Mouse (Mus musculus) regulatory T cell (primary cell): ENCODE results near the gene Il2rg.

Experiments
- in situ Hi-C: fragments of 300-600 bp; cut with MboI, MseI; formaldehyde crosslinking; loops from one replicate; pipeline ENCODE4 v1.15.1; 2025; ENCODE audit warnings: high pct_unique_total_duplicates

Il2rg gene

GRCm38 (mm10) chrX:101263892-101264291, 4.2 kb downstream of the Il2rg start, which contains the start of gene Gm614:
Gene Gm614 (minus strand): TSS chrX:101263992.
- in situ Hi-C loops, result no loop called here

DNA sequence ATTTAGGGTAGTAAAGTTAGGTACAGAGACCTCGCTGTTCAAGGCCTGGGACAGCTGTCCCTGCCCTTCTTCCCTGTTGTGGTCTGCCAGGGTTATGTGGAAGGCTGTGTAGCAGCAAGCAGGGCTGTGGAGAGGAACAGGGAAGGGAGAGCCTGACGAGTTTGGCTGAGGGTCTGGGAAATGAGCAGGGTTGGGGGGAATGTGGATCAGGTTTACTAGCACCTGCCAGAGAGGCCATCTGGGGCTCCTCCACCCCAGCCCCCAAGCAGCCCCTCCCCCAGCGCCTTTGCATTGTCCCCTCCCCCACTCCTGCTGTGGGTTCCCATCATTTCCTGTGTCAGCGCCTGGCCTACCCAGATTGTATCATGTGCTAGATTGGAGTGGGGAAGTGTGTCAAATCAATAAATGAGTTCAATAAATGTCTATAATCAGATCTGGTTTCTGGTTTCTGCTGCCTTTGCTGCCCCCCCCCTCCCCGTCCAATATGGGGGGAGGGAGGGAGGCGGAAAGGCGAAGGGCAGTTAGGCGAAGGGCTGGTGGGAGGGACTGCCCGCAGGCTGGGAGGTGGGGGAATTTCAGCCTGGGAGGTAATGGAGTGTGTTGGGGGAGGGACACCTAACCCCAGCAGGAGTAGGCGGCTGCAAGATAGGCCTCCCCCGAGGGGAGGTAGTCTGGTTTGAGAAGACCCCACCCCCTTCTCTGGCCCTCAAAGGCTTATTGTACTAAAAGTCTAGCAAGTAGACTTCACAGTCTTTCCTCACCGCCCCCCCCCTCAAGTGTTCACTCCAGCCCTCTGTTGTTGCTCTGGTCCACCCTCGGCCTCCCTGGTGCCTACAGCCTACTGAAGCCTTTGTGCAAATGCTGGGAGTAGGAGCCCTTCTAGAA, 7.4 kb downstream of the Il2rg start:
- in situ Hi-C loops, result no loop called here

- in situ Hi-C loops, result no loop called here
These were observed 11.5 kb downstream of the Il2rg start for GRCm38 (mm10) chrX:101256603-101257002.

DNA sequence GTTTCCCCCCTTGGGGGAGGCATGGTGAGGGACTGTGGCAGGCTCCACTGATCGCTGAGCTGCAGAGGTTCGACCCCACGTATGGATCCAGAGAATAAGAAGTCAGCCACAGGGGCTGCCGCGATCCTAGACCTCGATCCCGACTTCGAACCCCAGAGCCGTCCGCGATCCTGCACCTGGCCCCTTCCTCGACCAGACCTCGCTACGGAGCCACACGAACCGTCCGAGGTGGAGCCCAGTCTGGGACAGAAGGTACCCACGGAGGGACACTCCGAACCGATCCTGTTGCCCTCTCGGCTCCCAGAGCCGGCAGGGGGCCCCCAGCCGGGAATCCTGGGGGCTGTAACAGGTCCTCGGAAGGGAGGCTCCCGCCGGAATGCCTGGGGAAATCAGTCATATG, 13.3 kb downstream of the Il2rg start:
- in situ Hi-C loops, result no loop called here

DNA sequence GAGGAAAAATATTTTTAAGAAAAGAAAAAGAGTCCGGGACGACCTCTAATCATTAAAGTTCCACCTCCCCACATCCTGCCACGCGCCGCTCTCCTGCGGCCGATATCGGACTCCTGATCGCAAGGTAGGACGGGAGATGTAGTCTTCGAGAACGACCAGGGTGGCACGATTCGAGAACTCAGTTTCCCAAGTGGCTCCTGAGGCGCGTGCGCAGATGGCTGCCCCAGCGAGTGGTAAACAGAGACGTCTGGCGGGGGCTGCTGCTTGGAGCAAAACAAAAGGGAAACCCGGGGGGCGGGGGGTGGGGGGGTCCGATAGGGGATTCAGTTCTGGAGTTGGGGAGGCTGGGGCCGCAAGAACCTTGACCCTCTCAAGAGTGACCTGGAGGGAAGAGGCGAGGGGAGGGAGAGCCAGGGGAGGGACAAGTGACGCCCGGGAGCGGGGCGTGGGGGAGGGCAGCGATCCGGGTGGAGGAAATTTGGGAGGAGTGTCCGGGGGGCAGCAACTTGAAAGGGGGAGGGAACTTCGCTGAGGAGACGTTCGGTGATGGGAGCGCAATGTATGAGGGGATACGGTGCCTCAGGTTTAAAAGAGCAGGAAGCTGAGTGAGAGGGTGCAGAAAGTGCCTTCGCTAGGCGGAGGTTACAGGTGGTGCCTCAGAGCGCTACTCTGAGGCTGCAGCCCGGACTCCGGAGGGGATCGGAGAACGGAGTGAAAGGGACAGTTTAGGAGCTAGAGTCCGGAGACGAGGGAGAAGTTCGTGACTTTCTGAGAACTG, 13.9 kb downstream of the Il2rg start, which contains the start of gene Foxo4:
Gene Foxo4 (plus strand): TSS at position 577 of the 778 bp plus-strand sequence.
- in situ Hi-C loops, result no loop called here

- in situ Hi-C loops, result no loop called here
These were observed 23.0 kb downstream of the Il2rg start for GRCm38 (mm10) chrX:101245011-101245410.

DNA sequence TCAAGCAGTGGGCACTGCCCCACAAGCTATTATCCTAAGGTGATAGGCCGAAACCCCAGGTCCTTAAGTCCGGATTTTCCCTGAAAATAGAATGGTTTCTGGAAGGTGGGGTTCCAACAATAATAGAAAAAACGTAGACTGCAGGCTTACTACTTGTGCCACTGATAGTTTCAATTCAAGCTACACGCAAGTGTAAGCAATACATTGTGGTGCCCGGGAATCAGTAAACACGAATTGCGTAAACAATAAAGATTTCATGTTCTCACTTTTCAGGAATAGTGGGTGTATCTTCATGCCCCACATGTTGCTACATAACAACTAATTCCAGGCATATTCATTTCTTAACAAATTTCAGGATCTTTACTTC, 45.3 kb downstream of the Il2rg start:
- in situ Hi-C loops, result no loop called here

- in situ Hi-C loops, result no loop called here
These were observed 45.9 kb downstream of the Il2rg start, which contains the start of gene Snx12 for GRCm38 (mm10) chrX:101221834-101222795. Gene Snx12 (minus strand): TSS chrX:101222563.
